Mouse (Mus musculus) urinary bladder, postnatal 25 days (tissue): ENCODE data around the gene F2r.

Source experiments
- DNase-seq: peaks from one replicate; pipeline ENCODE4 v3.0.0; 2022; ENCODE audit warnings: low spot score

The F2r gene

GRCm38 (mm10) chr13:95595411-95595810 is 22.9 kb downstream of the F2r start:
- DNase-seq: no peak

DNA sequence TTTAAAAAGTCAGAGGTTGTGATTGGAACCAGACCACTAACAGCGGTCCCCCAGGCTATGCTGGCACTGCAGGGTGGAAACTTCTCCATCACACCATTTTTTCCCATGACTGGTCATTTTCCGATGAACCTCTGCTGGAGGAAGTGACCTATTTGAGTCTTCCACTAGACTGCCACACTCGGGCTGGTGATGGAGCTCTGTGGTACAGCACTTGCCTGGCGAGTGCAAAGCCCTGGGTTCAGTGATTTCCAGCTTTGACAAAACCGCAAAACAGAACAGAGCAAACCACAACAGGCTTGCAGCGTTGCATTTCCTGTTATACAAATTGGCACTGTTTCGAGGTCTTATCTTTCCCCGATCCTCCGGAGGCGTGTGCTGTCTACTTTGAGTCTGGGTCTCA is 25.4 kb downstream of the F2r start:
- DNase-seq: no peak

- DNase-seq: no peak
Measured at GRCm38 (mm10) chr13:95591606-95592005, 26.7 kb downstream of the F2r start.

GRCm38 (mm10) chr13:95587628-95588027 is 30.7 kb downstream of the F2r start:
- DNase-seq: no peak

GRCm38 (mm10) chr13:95584898-95585297 is 33.4 kb downstream of the F2r start:
- DNase-seq: no peak

GRCm38 (mm10) chr13:95583237-95584189 is 34.8 kb downstream of the F2r start:
- DNase-seq: no peak

DNA sequence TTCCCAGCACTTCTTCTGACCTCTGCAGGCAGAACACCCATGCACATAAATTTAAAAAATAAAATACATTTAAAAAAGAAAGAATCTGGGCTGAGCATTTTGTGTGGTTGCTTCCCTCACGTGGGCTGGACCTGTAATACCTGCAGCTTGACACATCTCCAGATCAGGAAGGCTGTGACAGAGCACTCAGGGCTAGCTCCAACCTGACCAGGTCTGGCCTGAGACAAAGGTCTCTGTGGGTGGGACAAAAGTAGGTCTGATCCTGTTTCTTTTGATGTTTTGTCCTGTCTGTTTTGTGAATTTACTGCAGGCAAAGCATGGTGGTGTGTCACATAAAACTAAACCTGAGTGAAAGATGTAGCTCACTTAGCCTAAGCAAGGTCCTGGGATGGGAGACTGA is 36.4 kb downstream of the F2r start:
- no peak for DNase-seq

DNA sequence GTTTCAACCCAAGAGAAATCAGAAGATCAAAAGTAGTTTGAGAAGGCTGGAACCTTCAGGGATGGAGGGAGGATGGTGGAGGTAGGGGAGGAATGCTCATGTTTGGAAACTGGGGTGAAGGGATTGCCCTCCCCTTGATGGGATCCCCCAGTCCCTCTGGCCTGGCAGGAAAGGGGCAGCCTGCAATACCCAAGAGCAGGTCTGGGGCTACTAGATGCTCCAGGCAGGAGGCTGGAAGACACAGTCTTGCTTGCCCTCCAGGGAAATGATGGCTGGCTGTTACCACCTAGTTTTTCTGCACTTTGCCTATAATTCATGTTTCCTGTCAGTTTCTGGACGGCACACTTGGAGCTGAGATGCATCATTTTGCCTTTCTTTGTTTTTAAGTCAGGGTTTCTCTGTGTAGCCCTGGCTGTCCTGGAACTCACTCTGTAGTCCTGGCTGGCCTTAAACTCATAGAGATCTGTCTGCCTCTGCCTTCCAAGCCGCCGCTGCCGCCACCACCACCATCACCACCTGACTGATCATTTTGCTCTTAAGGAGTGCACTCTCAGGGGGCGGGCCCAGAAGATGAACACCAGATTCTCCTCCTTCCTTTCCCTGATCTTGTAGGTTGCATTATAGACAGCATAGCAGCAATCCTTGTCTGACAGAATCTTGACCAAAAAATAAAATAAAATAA is 40.1 kb downstream of the F2r start:
- no peak for DNase-seq

DNA sequence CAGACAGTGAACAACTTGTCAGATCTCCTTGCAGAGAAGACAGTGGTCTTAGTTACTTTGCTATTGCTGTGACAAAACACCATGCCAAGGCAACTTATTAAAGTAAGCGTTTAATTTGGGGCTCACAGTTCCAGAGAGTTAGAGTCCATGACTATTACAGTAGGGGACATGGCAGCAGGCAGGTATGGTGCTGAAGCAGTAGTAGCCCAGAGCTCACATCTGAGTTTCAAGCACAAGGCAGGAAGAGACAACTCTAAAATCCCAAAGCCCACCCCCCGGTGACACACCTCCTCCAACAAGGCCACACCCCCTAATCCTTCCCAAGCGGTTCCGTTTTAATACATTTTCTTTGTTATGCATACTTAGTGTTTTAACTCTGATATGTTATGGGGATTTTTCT is 47.4 kb downstream of the F2r start:
- DNase-seq: no peak

GRCm38 (mm10) chr13:95569326-95569725 is 49.0 kb downstream of the F2r start:
- DNase-seq: no peak

- DNase-seq: no peak
Measured at GRCm38 (mm10) chr13:95568336-95568735, 50.0 kb downstream of the F2r start.

- DNase-seq: no peak
Measured at GRCm38 (mm10) chr13:95566841-95567551, 51.3 kb downstream of the F2r start.

- peak; percentile 63 for DNase-seq
Measured at GRCm38 (mm10) chr13:95563693-95564092, 54.6 kb downstream of the F2r start.

- DNase-seq: no peak
Measured at GRCm38 (mm10) chr13:95563066-95563610, 55.1 kb downstream of the F2r start.

GRCm38 (mm10) chr13:95557326-95557725 is 61.0 kb downstream of the F2r start:
- no peak for DNase-seq

DNA sequence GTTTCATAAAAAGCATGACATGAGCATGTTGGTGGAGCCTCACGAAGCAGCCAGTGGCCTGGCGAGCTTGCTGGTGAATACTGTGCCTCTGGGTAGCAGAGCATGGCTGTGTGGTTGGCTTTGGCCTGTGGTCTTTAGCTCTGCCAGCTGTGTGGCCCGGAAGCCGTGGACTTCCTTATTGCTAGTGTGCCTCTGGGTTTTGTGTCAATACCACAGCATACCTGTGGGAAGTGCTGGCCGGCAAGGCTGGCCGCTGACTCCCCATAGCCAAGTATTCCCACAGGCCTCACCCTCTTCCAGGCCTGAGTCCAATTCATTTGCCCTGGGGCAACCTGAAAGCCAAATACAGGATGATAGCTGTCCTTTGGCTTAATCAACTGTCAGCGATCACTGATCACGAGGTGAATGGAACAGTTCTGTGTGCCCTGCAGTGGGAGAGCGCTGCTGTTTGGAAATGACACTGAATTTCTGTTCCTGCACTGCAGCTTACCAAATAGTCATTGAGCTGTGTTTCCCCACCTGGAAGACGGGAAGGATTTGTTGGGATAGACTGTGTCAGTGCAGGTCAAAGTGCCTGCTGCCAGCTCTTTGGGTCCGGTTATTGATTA is 64.3 kb downstream of the F2r start:
- DNase-seq: no peak
